Comparison of ENCODE assay signal across 23 mouse cellular contexts in genomic region chr10:42264195-42264594, GRCm38 (mm10). TPM values are rescaled to one million over a fixed set of nuclear protein-coding genes. Genes with fewer than 3 reads are reported as not detected.
DNase-seq lines count a peak whose midpoint lies in the region; ATAC-seq and TF ChIP-seq lines count a peak whose summit lies in the region.
"Had no signal": no experiment of that assay in that cellular context is flagged by ENCODE, and none has a peak within 500 bp of the region (broad histone marks: within the 10 kb centered on the region; RNA-seq: fewer than 3 reads in every experiment).

No protein-coding gene starts in this region.

- peaks cover 94% of the 10 kb centered on the region for H3K4me1 ChIP-seq in liver, embryonic 16.5 days (ENCODE audit: control insufficient read depth, low read depth, low read length)
- H3K4me1 ChIP-seq: neural tube, embryonic 13.5 days had no signal

- H3K27ac ChIP-seq in gastrocnemius, adult 2 months, result peak overlapping the region; percentile 74
- peak overlapping the region; percentile 98 for H3K27ac ChIP-seq in liver, embryonic 16.5 days (ENCODE audit: low read length)
- H3K27ac ChIP-seq: forebrain, embryonic 15.5 days; heart, embryonic 15.5 days; hindbrain, embryonic 10.5 days; midbrain, embryonic 10.5 days; neural tube, embryonic 13.5 days; stomach, postnatal 0 days had no signal

- H3K27me3 ChIP-seq in liver, embryonic 16.5 days (ENCODE audit: control insufficient read depth, insufficient read depth, low read depth, low read length), result no peaks in the 10 kb centered on the region
- H3K27me3 ChIP-seq: forebrain, embryonic 15.5 days; heart, embryonic 15.5 days; neural tube, embryonic 13.5 days; Patski had no signal

- peak overlapping the region; percentile 60 for H3K4me2 ChIP-seq in liver, embryonic 16.5 days (ENCODE audit: low read depth, low read length)
- H3K4me2 ChIP-seq: forebrain, embryonic 15.5 days; heart, embryonic 15.5 days; neural tube, embryonic 13.5 days had no signal

- peak overlapping the region; percentile 9; the same call in 1 of the 2 replicates for H3K4me3 ChIP-seq in gastrocnemius, adult 2 months
- peak overlapping the region; percentile 42 for H3K4me3 ChIP-seq in liver, embryonic 16.5 days (ENCODE audit: low read depth, low read length)
- H3K4me3 ChIP-seq: forebrain, embryonic 15.5 days; heart, embryonic 15.5 days; hindbrain, embryonic 10.5 days; midbrain, embryonic 10.5 days; neural tube, embryonic 13.5 days had no signal

- peak overlapping the region; percentile 47 for H3K9ac ChIP-seq in liver, embryonic 16.5 days (ENCODE audit: low read depth, low read length)
- H3K9ac ChIP-seq: forebrain, embryonic 15.5 days; heart, embryonic 15.5 days; neural tube, embryonic 13.5 days had no signal

- WGBS in liver, embryonic 16.5 days (ENCODE audit: insufficient replicate concordance), result 69% methylated on average over 5 of the region's 5 CpGs

- peaks cover 67% of the 10 kb centered on the region for H3K36me3 ChIP-seq in liver, embryonic 16.5 days (ENCODE audit: control insufficient read depth, insufficient read depth)

- DNase-seq in gastrocnemius, adult 2 months, result no peak
- DNase-seq in gastrocnemius, adult 8-10 months (ENCODE audit: low spot score in 2 of 2), result no peak
- peak; percentile 66 to 71 for DNase-seq in kidney, adult 8-10 months
- DNase-seq in kidney, postnatal 10 days, result no peak
- DNase-seq in liver, result peak; percentile 17
- DNase-seq in right cerebral cortex, adult 2 months (ENCODE audit: low spot score in 2 of 2), result no peak
- no peak for DNase-seq in gastrocnemius, postnatal 4 days (ENCODE audit: low spot score in 2 of 2)
- DNase-seq: adrenal gland, postnatal 25 days; gastrocnemius, postnatal 14 days; layer of hippocampus, postnatal 36 days; lung, adult 18-20 months; lung, postnatal 4 days; right cerebral cortex, postnatal 14 days; thymus, postnatal 14 days had no signal

- intact Hi-C loops in gastrocnemius, adult 2 months (cut with DNase I), result loop anchor here (2.0 kb wide), 1 partner anchor 13 kb away; no protein-coding TSS in a partner anchor

- no peak for ATAC-seq in liver, embryonic 16.5 days (ENCODE audit: low read depth)
- ATAC-seq: activated CD4-positive, CD25-positive, alpha-beta regulatory T cell, adult 4 months; forebrain, embryonic 15.5 days; Patski had no signal

- peaks cover 16% of the 10 kb centered on the region for H3K9me3 ChIP-seq in liver, embryonic 16.5 days (replicated peaks; ENCODE audit: control insufficient read depth, low read length)
- H3K9me3 ChIP-seq: forebrain, embryonic 15.5 days; heart, embryonic 15.5 days; hindbrain, embryonic 10.5 days; midbrain, embryonic 10.5 days; neural tube, embryonic 13.5 days had no signal

- no peak for TF ChIP-seq CTCF in gastrocnemius, adult 2 months (IDR thresholded peaks at IDR 0.05)

RNA-seq across cellular contexts. Expression of gene Foxo3, which starts 12.4 kb away (rescaled TPM):
- 10 to 100 TPM; 25.7 to 40.5 TPM for total RNA-seq in gastrocnemius, adult 2 months (2021)
- total RNA-seq in gastrocnemius, adult 8-10 months (2022), result 10 to 100 TPM; 21.6 to 35.2 (median 25.8) TPM
- 12.7 and 13.7 TPM in 2 replicates for polyA plus RNA-seq in liver, embryonic 16.5 days (2015; fragmentation: Nextera tagmentation; extraction: Ambion mirVana)
- total RNA-seq in gastrocnemius, postnatal 4 days (2021), result 10 to 100 TPM; 43.8 to 46.4 TPM

Comparison
In these comparisons a context has a peak if more than half of its experiments do, and no peak if none do; other contexts are left out.
1. DNase-seq: peak in kidney, adult 8-10 months (2 of 2) and liver (single experiment); none in gastrocnemius, adult 2 months (single experiment), gastrocnemius, adult 8-10 months (0 of 2), kidney, postnatal 10 days (single experiment), right cerebral cortex, adult 2 months (0 of 2) and gastrocnemius, postnatal 4 days (0 of 2).